ENCODE assay signal across 9 mouse cellular contexts in genomic region chr14:118437156-118437931, GRCm38 (mm10).
DNase-seq lines count a peak whose midpoint lies in the region; ATAC-seq and TF ChIP-seq lines count a peak whose summit lies in the region.
"Had no signal": no experiment of that assay in that cellular context is flagged by ENCODE, and none has a peak within 500 bp of the region (broad histone marks: within the 10 kb centered on the region; RNA-seq: fewer than 3 reads in every experiment).

No protein-coding gene starts in this region.

- H3K36me3 ChIP-seq in midbrain, embryonic 13.5 days = no peaks in the 10 kb centered on the region
- H3K36me3 ChIP-seq: G1E had no signal

- H3K27me3 ChIP-seq in midbrain, embryonic 13.5 days = peaks cover 61% of the 10 kb centered on the region

- under 1% methylated on average over 36 of the region's 36 CpGs for WGBS in midbrain, embryonic 13.5 days

- TF ChIP-seq CTCF in bone marrow macrophage, adult 2 months (IDR thresholded peaks at IDR 0.05; ENCODE audit: low read depth, low read length) = no peak

- H3K9ac ChIP-seq in midbrain, embryonic 13.5 days (replicated peaks) = peak overlapping the region; percentile 79

- peak overlapping the region; percentile 26 for H3K4me3 ChIP-seq in bone marrow macrophage, adult 2 months (ENCODE audit: insufficient read depth, low read length)
- peak overlapping the region; percentile 54 for H3K4me3 ChIP-seq in midbrain, embryonic 13.5 days (replicated peaks)

- no peaks in the 10 kb centered on the region for H3K4me1 ChIP-seq in bone marrow macrophage, adult 2 months (ENCODE audit: control insufficient read depth, insufficient read depth, low read length)
- H3K4me1 ChIP-seq in midbrain, embryonic 13.5 days (replicated peaks) = peaks cover 36% of the 10 kb centered on the region

- peak; percentile 81 for DNase-seq in heart, adult 11 months
- DNase-seq in heart, adult 9 months (ENCODE audit: low spot score in 2 of 2) = no peak
- peak; percentile 30 to 63 for DNase-seq in layer of hippocampus, postnatal 10 days (ENCODE audit: low spot score in 2 of 2)

- peak; percentile 86 for ATAC-seq in frontal cortex, adult (ENCODE audit: low TSS enrichment)
- peak; percentile 88 for ATAC-seq in midbrain, embryonic 13.5 days
- no peak for ATAC-seq in inflammation-experienced regulatory T-cells, adult 6 months
- ATAC-seq in CD4-positive, CD25-positive, alpha-beta regulatory T cell, adult 4 months = no peak

- no peak for TF ChIP-seq POLR2A in bone marrow macrophage, adult 2 months (IDR thresholded peaks at IDR 0.05; ENCODE audit: borderline replicate concordance, low read depth, low read length)

- H3K4me2 ChIP-seq in midbrain, embryonic 13.5 days (replicated peaks) = peak overlapping the region; percentile 95

- H3K27ac ChIP-seq in bone marrow macrophage, adult 2 months (ENCODE audit: insufficient read depth, low read depth, low read length) = no peak overlapping the region
- peak overlapping the region; percentile 86 for H3K27ac ChIP-seq in midbrain, embryonic 13.5 days

- H3K9me3 ChIP-seq in midbrain, embryonic 13.5 days = no peaks in the 10 kb centered on the region
- H3K9me3 ChIP-seq: G1E had no signal

Comparison
In these comparisons a context has a peak if more than half of its experiments do, and no peak if none do; other contexts are left out.
1. DNase-seq: peak in heart, adult 11 months (single experiment) and layer of hippocampus, postnatal 10 days (2 of 2); none in heart, adult 9 months (0 of 2).
2. ATAC-seq: peak in frontal cortex, adult (single experiment) and midbrain, embryonic 13.5 days (single experiment); none in inflammation-experienced regulatory T-cells, adult 6 months (single experiment) and CD4-positive, CD25-positive, alpha-beta regulatory T cell, adult 4 months (single experiment).